Mouse (Mus musculus) bone marrow, adult 2 months (tissue): Measurements from ENCODE around the gene Fto.

ENCODE experiments used
- CTCF ChIP-seq: fragments of 200-500 bp; IDR thresholded peaks from 2 replicates; pipeline ENCODE4 v1.5.1; 2011; ENCODE audit warnings: low read length, control low read depth; ENCODE audit not compliant: control insufficient read depth, insufficient read depth
- POLR2A ChIP-seq: fragments of 200-500 bp; IDR thresholded peaks from 2 replicates; pipeline ENCODE4 v1.6.1; 2011; ENCODE audit warnings: low read depth, mild to moderate bottlenecking, control low read depth, low read length, borderline replicate concordance; ENCODE audit not compliant: control insufficient read depth

DNA sequence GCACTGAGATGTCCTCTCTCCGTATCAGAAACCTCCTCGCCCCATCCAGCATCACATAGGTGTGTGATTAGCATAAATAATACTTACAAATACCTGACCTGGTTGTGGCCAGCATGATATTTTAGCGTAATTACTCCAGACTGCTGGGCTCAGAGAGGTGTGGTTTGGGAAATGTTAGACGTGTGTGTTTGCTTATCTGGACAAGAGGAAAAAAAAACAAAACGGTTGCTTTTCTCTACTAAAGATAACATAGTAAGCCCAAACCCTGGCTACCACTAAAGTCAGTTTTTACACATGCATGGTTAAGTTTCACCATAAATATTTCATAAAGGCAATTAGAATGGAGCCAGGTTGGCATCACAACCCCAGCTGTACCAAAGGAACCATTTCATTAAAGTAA, 221.4 kb downstream of the Fto start:
- no peak for TF ChIP-seq CTCF
- no peak for TF ChIP-seq POLR2A
